17 mouse cellular contexts compared by ENCODE assay signal in genomic region chr15:84410052-84410451, GRCm38 (mm10). TPM values are rescaled to one million over a fixed set of nuclear protein-coding genes. Genes with fewer than 3 reads are reported as not detected.
DNase-seq lines count a peak whose midpoint lies in the region; ATAC-seq lines count a peak whose summit lies in the region.
"Had no signal": no experiment of that assay in that cellular context is flagged by ENCODE, and none has a peak within 500 bp of the region (broad histone marks: within the 10 kb centered on the region; RNA-seq: fewer than 3 reads in every experiment).

No protein-coding gene starts in this region.

- H3K27me3 ChIP-seq in neural tube, embryonic 13.5 days = peaks cover 4% of the 10 kb centered on the region; the same call in 1 of the 2 replicates
- H3K27me3 ChIP-seq in limb, embryonic 13.5 days = peaks cover 11% of the 10 kb centered on the region; the same call in 1 of the 2 replicates
- no peaks in the 10 kb centered on the region for H3K27me3 ChIP-seq in neural tube, embryonic 14.5 days (ENCODE audit: control insufficient read depth, insufficient read depth, low read length)
- no peaks in the 10 kb centered on the region for H3K27me3 ChIP-seq in kidney, embryonic 16.5 days (ENCODE audit: insufficient read depth, low read length)

- no peak overlapping the region for H3K4me2 ChIP-seq in neural tube, embryonic 13.5 days
- H3K4me2 ChIP-seq in limb, embryonic 13.5 days (replicated peaks) = no peak overlapping the region
- H3K4me2 ChIP-seq in neural tube, embryonic 14.5 days (ENCODE audit: low read depth, low read length) = no peak overlapping the region
- H3K4me2 ChIP-seq in kidney, embryonic 16.5 days (replicated peaks; ENCODE audit: low read depth, low read length) = no peak overlapping the region

- peak; percentile 38 for DNase-seq in embryo, embryonic 11 days
- no peak for DNase-seq in embryo, embryonic 9.5 days (ENCODE audit: extremely low spot score)
- no peak for DNase-seq in neural tube, embryonic 10.5 days (ENCODE audit: extremely low spot score, low spot score)
- DNase-seq: adrenal gland, postnatal 14 days; cerebellum, adult 9-11 months; layer of hippocampus, adult 9-11 months; lung, postnatal 36 days; spleen, adult 18-20 months; thymus, postnatal 4 days had no signal

- 58% methylated on average over 8 of the region's 8 CpGs for WGBS in neural tube, embryonic 13.5 days
- WGBS in limb, embryonic 13.5 days = 29% methylated on average over 8 of the region's 8 CpGs
- 54% methylated on average over 8 of the region's 8 CpGs for WGBS in neural tube, embryonic 14.5 days
- WGBS in kidney, embryonic 16.5 days = 78% methylated on average over 8 of the region's 8 CpGs

- 0 out of 2 replicates have a peak, but pooled peaks have one; percentile 28 for ATAC-seq in neural tube, embryonic 13.5 days (ENCODE audit: low read depth)
- ATAC-seq in limb, embryonic 13.5 days (ENCODE audit: low FRiP score, low read depth) = peak; percentile 24; the same call in 1 of the 2 replicates
- no peak for ATAC-seq in neural tube, embryonic 14.5 days (ENCODE audit: low read depth)
- no peak for ATAC-seq in kidney, embryonic 16.5 days (ENCODE audit: low FRiP score, low TSS enrichment)
- no peak for ATAC-seq in monocyte, adult 5-6 weeks (replicated peaks; ENCODE audit: insufficient number of reproducible peaks, low FRiP score, low TSS enrichment, poor library complexity, severe bottlenecking)

- no peaks in the 10 kb centered on the region for H3K9me3 ChIP-seq in neural tube, embryonic 13.5 days
- no peaks in the 10 kb centered on the region for H3K9me3 ChIP-seq in limb, embryonic 13.5 days
- H3K9me3 ChIP-seq in neural tube, embryonic 14.5 days (ENCODE audit: control insufficient read depth, low read length) = no peaks in the 10 kb centered on the region
- no peaks in the 10 kb centered on the region for H3K9me3 ChIP-seq in kidney, embryonic 16.5 days (ENCODE audit: low read length)
- H3K9me3 ChIP-seq: forebrain, embryonic 10.5 days had no signal

- peaks cover 60% of the 10 kb centered on the region for H3K4me1 ChIP-seq in neural tube, embryonic 13.5 days (replicated peaks)
- peaks cover 55% of the 10 kb centered on the region for H3K4me1 ChIP-seq in limb, embryonic 13.5 days
- H3K4me1 ChIP-seq in neural tube, embryonic 14.5 days (ENCODE audit: control insufficient read depth, insufficient read depth, low read length) = peaks cover 3% of the 10 kb centered on the region; the same call in 1 of the 2 replicates
- H3K4me1 ChIP-seq in kidney, embryonic 16.5 days (ENCODE audit: insufficient read depth, low read length) = peaks cover 7% of the 10 kb centered on the region; the same call in 1 of the 2 replicates

- no peak overlapping the region for H3K9ac ChIP-seq in neural tube, embryonic 13.5 days
- H3K9ac ChIP-seq in limb, embryonic 13.5 days = no peak overlapping the region
- no peak overlapping the region for H3K9ac ChIP-seq in neural tube, embryonic 14.5 days (replicated peaks; ENCODE audit: low read depth, low read length)
- H3K9ac ChIP-seq in kidney, embryonic 16.5 days (replicated peaks; ENCODE audit: low read length) = no peak overlapping the region

- H3K4me3 ChIP-seq in neural tube, embryonic 13.5 days = no peak overlapping the region
- H3K4me3 ChIP-seq in limb, embryonic 13.5 days = no peak overlapping the region
- H3K4me3 ChIP-seq in neural tube, embryonic 14.5 days (ENCODE audit: low read depth, low read length) = no peak overlapping the region
- no peak overlapping the region for H3K4me3 ChIP-seq in kidney, embryonic 16.5 days (ENCODE audit: low read length)
- H3K4me3 ChIP-seq: forebrain, embryonic 10.5 days had no signal

- H3K36me3 ChIP-seq in neural tube, embryonic 13.5 days = no peaks in the 10 kb centered on the region
- no peaks in the 10 kb centered on the region for H3K36me3 ChIP-seq in limb, embryonic 13.5 days
- H3K36me3 ChIP-seq in neural tube, embryonic 14.5 days (ENCODE audit: control insufficient read depth, insufficient read depth, low read length) = no peaks in the 10 kb centered on the region
- H3K36me3 ChIP-seq in kidney, embryonic 16.5 days (ENCODE audit: insufficient read depth, low read length) = no peaks in the 10 kb centered on the region
- H3K36me3 ChIP-seq: forebrain, embryonic 10.5 days had no signal

- peak overlapping the region; percentile 56; the same call in 1 of the 2 replicates for H3K27ac ChIP-seq in neural tube, embryonic 13.5 days (replicated peaks)
- H3K27ac ChIP-seq in limb, embryonic 13.5 days = peak overlapping the region; percentile 15; the same call in 1 of the 2 replicates
- H3K27ac ChIP-seq in neural tube, embryonic 14.5 days (ENCODE audit: low read depth, low read length) = peak overlapping the region; percentile 22; the same call in 1 of the 2 replicates
- no peak overlapping the region for H3K27ac ChIP-seq in kidney, embryonic 16.5 days (ENCODE audit: low read length)
- H3K27ac ChIP-seq: forebrain, embryonic 10.5 days; kidney, postnatal 0 days had no signal

RNA-seq across cellular contexts. Expression of gene Shisal1, which starts 36.8 kb away (rescaled TPM):
- polyA plus RNA-seq in neural tube, embryonic 13.5 days (2015; fragmentation: Nextera tagmentation; extraction: Ambion mirVana) = 10.1 and 13.4 TPM in 2 replicates
- polyA plus RNA-seq in limb, embryonic 13.5 days (2015; fragmentation: Nextera tagmentation; extraction: Ambion mirVana) = 1.9 and 2.0 TPM in 2 replicates
- 5.5 and 11.9 TPM in 2 replicates for polyA plus RNA-seq in neural tube, embryonic 14.5 days (2014; fragmentation: Nextera tagmentation; extraction: Ambion mirVana)
- 1.9 and 2.0 TPM in 2 replicates for polyA plus RNA-seq in kidney, embryonic 16.5 days (2015; fragmentation: Nextera tagmentation; extraction: Ambion mirVana)
- not detected in 3 replicates for total RNA-seq in monocyte, adult 5-6 weeks (2017)
- total RNA-seq: granulocyte monocyte progenitor cell, adult 5-6 weeks had no signal

Comparison
In these comparisons a context has a peak if more than half of its experiments do, and no peak if none do; other contexts are left out.
1. ATAC-seq: peak in neural tube, embryonic 13.5 days (single experiment) and limb, embryonic 13.5 days (single experiment); none in neural tube, embryonic 14.5 days (single experiment), kidney, embryonic 16.5 days (single experiment) and monocyte, adult 5-6 weeks (single experiment).